Mouse (Mus musculus): ENCODE data around the gene Fkbp5. TPM values are rescaled to one million over a fixed set of nuclear protein-coding genes. Genes with fewer than 3 reads are reported as not detected.
"Not testable (repeated sequence)": the region's sequence is repeated elsewhere in the genome, so short reads cannot be mapped to it uniquely, and the experiment has no call there.

Fkbp5 gene
- polyA plus RNA-seq, 1 experiment from 2014 or later: 8.3 TPM

GRCm38 (mm10) chr17:28408251-28408918 lies 108.9 kb downstream of the Fkbp5 start:
- WGBS: 66% methylated on average over 5 of the region's 5 CpGs
- TF ChIP-seq CTCF (IDR thresholded peaks at IDR 0.05; ENCODE audit: low read depth): no peak
- Histone ChIP-seq H3K36me3 (ENCODE audit: insufficient read depth) (peaks cover 15% of the 10 kb centered on the region), H3K9me3 (ENCODE audit: low read depth, low read length) (no peaks in the 10 kb centered on the region), H3K9ac (no peak overlapping the region), H3K27ac (ENCODE audit: low read depth) (no peak overlapping the region), H3K4me3 (ENCODE audit: low read depth, low read length) (no peak overlapping the region), H3K4me1 (ENCODE audit: insufficient read depth) (no peaks in the 10 kb centered on the region), H3K27me3 (ENCODE audit: insufficient read depth, low read length) (no peaks in the 10 kb centered on the region), H3K4me2 (no peak overlapping the region)
- no peak for DNase-seq
- no peak for ATAC-seq (ENCODE audit: insufficient read depth)

DNA sequence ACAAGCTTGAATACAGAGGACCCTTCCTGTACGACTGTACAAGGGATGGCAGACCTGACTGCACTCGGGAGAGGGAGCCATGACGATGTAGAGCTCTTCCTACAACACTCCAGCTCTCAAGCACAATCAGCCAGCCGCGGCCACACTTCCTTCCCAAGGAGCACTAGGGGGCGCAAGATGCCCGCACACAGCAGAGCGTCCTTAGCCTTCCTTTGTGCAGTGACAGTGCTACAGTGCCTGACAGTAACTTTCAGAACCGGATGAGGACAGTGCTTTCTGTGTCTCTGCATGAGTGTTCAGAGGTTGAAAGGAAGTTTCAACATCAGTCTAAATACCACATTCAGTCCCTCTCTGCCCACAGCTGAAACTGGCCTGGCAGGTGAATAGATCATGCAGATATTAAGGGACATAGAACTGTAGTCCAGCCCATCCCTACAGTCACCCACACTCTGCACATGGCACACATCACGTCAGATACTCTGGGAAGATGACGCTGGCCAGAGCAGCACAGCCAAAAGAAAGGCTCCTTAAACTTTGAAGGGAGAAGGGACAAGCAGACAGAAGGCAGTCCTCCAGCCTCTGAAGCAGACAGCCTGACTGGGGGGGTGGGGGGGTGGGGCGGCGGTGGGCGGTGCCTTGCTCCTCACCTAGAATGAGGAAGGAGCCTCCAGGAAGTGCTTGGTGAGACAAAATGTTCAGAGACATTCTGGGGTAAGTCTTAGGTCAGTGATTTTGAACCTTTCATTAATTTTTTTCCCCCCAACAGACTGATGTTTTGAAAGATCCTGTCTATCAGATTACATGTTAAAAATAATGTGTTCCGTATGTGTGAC lies 109.7 kb downstream of the Fkbp5 start:
- Histone ChIP-seq H3K9ac (no peak overlapping the region), H3K4me1 (ENCODE audit: insufficient read depth) (no peaks in the 10 kb centered on the region), H3K4me2 (no peak overlapping the region), H3K27ac (ENCODE audit: low read depth) (no peak overlapping the region), H3K36me3 (ENCODE audit: insufficient read depth) (peaks cover 11% of the 10 kb centered on the region), H3K27me3 (ENCODE audit: insufficient read depth, low read length) (no peaks in the 10 kb centered on the region), H3K9me3 (ENCODE audit: low read depth, low read length) (no peaks in the 10 kb centered on the region), H3K4me3 (ENCODE audit: low read depth, low read length) (no peak overlapping the region)
- TF ChIP-seq CTCF (IDR thresholded peaks at IDR 0.05; ENCODE audit: low read depth): peak; percentile 98
- DNase-seq (peak; percentile 91), ATAC-seq (ENCODE audit: insufficient read depth) (peak; percentile 69; the same call in 1 of the 2 replicates)
- WGBS: 37% methylated on average over 15 of the region's 15 CpGs

GRCm38 (mm10) chr17:28406471-28406870 lies 110.9 kb downstream of the Fkbp5 start:
- no peak overlapping the region for H3K4me2 ChIP-seq
- TF ChIP-seq CTCF (IDR thresholded peaks at IDR 0.05; ENCODE audit: low read depth): no peak
- peaks cover 15% of the 10 kb centered on the region for H3K36me3 ChIP-seq (ENCODE audit: insufficient read depth)
- H3K4me1 ChIP-seq (ENCODE audit: insufficient read depth): no peaks in the 10 kb centered on the region
- H3K9ac ChIP-seq: no peak overlapping the region
- 80% methylated on average over 7 of the region's 7 CpGs for WGBS
- no peaks in the 10 kb centered on the region for H3K9me3 ChIP-seq (ENCODE audit: low read depth, low read length)
- H3K4me3 ChIP-seq (ENCODE audit: low read depth, low read length): no peak overlapping the region
- no peak overlapping the region for H3K27ac ChIP-seq (ENCODE audit: low read depth)
- no peaks in the 10 kb centered on the region for H3K27me3 ChIP-seq (ENCODE audit: insufficient read depth, low read length)
- ATAC-seq (ENCODE audit: insufficient read depth) (no peak), DNase-seq (no peak)

DNA sequence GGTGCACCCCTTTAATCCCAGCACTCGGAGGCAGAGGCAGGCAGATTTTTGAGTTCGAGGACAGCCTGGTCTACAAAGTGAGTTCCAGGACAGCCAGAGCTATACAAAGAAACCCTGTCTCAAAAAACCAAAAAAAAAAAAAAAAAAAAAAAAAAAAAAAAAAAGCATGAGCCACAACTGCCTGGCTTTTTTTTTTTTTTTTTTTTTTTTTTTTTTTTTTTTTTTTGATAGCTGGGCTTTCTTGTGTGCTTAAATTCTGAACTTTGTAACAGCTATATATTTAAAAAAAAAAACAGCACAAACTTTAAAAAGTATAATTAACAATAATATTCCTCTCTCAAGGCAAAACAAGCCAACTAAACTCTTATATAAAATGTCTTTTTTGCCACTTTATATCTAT lies 112.6 kb downstream of the Fkbp5 start:
- H3K36me3 ChIP-seq (ENCODE audit: insufficient read depth): 0 out of 2 replicates have a peak, but pooled peaks cover 12% of the 10 kb centered on the region
- H3K9ac ChIP-seq; H3K27me3 ChIP-seq (ENCODE audit: insufficient read depth, low read length); DNase-seq; H3K4me1 ChIP-seq (ENCODE audit: insufficient read depth); H3K4me3 ChIP-seq (ENCODE audit: low read depth, low read length); H3K27ac ChIP-seq (ENCODE audit: low read depth); ATAC-seq (ENCODE audit: insufficient read depth); H3K4me2 ChIP-seq; H3K9me3 ChIP-seq (ENCODE audit: low read depth, low read length): not testable (repeated sequence)
- WGBS: 95% methylated on average over 2 of the region's 2 CpGs

DNA sequence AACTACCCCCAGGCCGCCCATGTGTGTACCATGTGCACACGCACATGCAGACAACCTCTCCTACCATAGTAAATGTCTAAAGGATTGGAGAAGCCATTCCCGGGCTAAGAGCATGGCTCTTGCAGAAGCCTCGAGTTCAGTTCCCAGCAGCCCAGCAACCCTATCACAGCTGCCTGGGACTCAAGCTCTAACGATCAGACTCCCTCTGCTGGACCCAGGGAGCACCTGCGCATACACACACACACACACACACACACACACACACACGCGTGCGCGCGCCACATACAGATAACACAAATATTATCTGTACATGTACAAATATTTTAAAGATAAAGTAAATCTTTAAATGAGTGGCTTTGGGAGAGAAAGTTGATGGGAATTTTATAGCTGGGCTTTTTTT lies 113.0 kb downstream of the Fkbp5 start:
- Histone ChIP-seq H3K9ac (no peak overlapping the region), H3K9me3 (ENCODE audit: low read depth, low read length) (no peaks in the 10 kb centered on the region), H3K4me3 (ENCODE audit: low read depth, low read length) (no peak overlapping the region), H3K27ac (ENCODE audit: low read depth) (no peak overlapping the region), H3K4me1 (ENCODE audit: insufficient read depth) (no peaks in the 10 kb centered on the region), H3K36me3 (ENCODE audit: insufficient read depth) (0 out of 2 replicates have a peak, but pooled peaks cover 15% of the 10 kb centered on the region), H3K4me2 (no peak overlapping the region), H3K27me3 (ENCODE audit: insufficient read depth, low read length) (no peaks in the 10 kb centered on the region)
- WGBS: 97% methylated on average over 11 of the region's 11 CpGs
- DNase-seq (no peak), ATAC-seq (ENCODE audit: insufficient read depth) (no peak)
- TF ChIP-seq CTCF (IDR thresholded peaks at IDR 0.05; ENCODE audit: low read depth): peak; percentile 27; the same call in 1 of the 2 replicates

- WGBS: 75% methylated on average over 7 of the region's 7 CpGs
- no peak overlapping the region for H3K27ac ChIP-seq (ENCODE audit: low read depth)
- H3K9me3 ChIP-seq (ENCODE audit: low read depth, low read length): no peaks in the 10 kb centered on the region
- no peak overlapping the region for H3K4me3 ChIP-seq (ENCODE audit: low read depth, low read length)
- TF ChIP-seq CTCF (IDR thresholded peaks at IDR 0.05; ENCODE audit: low read depth): no peak
- no peaks in the 10 kb centered on the region for H3K4me1 ChIP-seq (ENCODE audit: insufficient read depth)
- H3K36me3 ChIP-seq (ENCODE audit: insufficient read depth): 0 out of 2 replicates have a peak, but pooled peaks cover 3% of the 10 kb centered on the region
- H3K9ac ChIP-seq: no peak overlapping the region
- no peak overlapping the region for H3K4me2 ChIP-seq
- no peaks in the 10 kb centered on the region for H3K27me3 ChIP-seq (ENCODE audit: insufficient read depth, low read length)
- no peak for DNase-seq
- no peak for ATAC-seq (ENCODE audit: insufficient read depth)
Measured at GRCm38 (mm10) chr17:28394994-28395393, 122.3 kb downstream of the Fkbp5 start.

GRCm38 (mm10) chr17:28394051-28394765 lies 123.1 kb downstream of the Fkbp5 start:
- H3K4me1 ChIP-seq (ENCODE audit: insufficient read depth): no peaks in the 10 kb centered on the region
- H3K9me3 ChIP-seq (ENCODE audit: low read depth, low read length): no peaks in the 10 kb centered on the region
- ATAC-seq (ENCODE audit: insufficient read depth): no peak
- H3K27ac ChIP-seq (ENCODE audit: low read depth): no peak overlapping the region
- no peak for TF ChIP-seq CTCF (IDR thresholded peaks at IDR 0.05; ENCODE audit: low read depth)
- H3K9ac ChIP-seq: no peak overlapping the region
- WGBS: 69% methylated on average over 15 of the region's 15 CpGs
- no peak for DNase-seq
- no peak overlapping the region for H3K4me2 ChIP-seq
- no peaks in the 10 kb centered on the region for H3K36me3 ChIP-seq (ENCODE audit: insufficient read depth)
- H3K27me3 ChIP-seq (ENCODE audit: insufficient read depth, low read length): no peaks in the 10 kb centered on the region
- H3K4me3 ChIP-seq (ENCODE audit: low read depth, low read length): no peak overlapping the region

Measured in lung, embryonic 14.5 days (tissue).